Mouse (Mus musculus) cerebellum, postnatal 36 days (tissue): ENCODE results near the gene Enpp6.

ENCODE experiments used
- DNase-seq, 2 experiments: peaks; one replicate each; pipeline ENCODE4 v3.0.0; 2021 to 2022; ENCODE audit warnings: mixed read lengths in 2 of 2

Gene Enpp6

GRCm38 (mm10) chr8:47072001-47072400, 85.3 kb downstream of the Enpp6 start:
- DNase-seq, result no peak

DNA sequence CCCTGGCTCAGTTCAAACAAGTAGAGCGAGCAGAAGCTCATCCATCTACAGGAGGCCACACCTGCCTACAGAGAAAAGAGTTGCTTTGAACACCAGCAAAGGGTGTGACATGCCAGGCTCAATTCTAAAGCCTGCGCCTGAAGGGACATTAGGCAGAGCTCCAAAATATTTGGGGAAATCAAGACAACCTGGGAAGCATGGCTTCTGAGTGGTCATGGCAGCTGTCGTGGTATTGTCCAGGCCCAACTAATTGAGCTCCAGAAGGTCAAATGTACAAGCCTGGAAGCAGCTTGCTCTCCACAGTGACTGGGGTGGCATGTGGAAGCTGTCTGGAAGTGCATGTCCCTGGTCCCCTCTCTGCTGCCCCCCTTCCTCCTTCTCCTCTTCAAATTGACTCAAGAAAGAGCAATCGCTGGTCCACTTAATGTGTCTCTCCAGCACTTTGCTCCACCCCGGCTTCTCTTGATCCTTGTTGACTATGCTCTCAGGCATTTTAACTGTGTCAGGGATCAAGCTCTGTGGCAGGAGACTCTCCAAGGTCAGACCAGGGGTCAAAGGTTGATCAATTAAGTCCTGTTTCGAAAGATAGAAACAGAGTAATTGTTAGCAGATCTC, 89.4 kb downstream of the Enpp6 start:
- DNase-seq, result no peak

DNA sequence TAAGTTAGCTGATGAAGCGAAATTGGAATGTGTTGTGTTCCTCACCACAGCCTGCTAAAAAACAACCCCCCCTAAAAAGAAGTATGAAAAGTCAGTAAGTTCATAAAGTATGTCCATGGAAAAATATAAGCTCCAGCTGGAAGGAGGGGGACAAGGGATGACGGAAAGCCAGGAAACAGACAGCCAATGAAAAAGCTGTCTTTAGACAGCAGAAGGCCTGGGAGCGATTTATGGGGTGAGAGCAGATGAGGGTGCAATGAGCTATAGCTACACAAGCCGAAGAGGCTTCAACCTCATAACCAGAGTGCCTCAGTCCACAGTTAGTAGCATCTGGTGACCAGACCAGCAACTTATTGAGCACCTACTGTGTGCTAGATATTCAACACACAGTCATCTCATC, 93.3 kb downstream of the Enpp6 start:
- DNase-seq, result no peak

GRCm38 (mm10) chr8:47082201-47083027, 95.7 kb downstream of the Enpp6 start:
- DNase-seq, result no peak

DNA sequence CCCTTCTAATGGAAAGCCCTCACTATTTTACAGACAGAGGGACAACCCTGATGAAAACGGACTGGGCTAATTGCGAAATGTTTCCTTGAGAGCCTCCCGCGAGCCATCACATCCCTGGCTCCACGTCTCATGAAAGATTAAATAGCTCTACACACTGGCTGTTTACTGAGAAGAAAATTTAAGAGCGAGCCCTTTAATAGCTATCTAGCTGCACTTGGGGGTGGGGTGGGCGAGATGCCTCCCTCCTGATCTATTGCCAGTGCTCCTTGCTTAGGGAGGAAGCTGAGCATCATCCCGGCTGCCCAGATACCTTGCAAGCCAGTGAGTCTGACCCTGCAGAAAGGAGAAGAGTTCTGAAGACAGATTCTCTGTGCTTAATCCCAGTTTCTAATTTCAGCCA, 103.3 kb downstream of the Enpp6 start:
- no peak for DNase-seq

GRCm38 (mm10) chr8:47105617-47106016, 118.9 kb downstream of the Enpp6 start:
- no peak for DNase-seq

DNA sequence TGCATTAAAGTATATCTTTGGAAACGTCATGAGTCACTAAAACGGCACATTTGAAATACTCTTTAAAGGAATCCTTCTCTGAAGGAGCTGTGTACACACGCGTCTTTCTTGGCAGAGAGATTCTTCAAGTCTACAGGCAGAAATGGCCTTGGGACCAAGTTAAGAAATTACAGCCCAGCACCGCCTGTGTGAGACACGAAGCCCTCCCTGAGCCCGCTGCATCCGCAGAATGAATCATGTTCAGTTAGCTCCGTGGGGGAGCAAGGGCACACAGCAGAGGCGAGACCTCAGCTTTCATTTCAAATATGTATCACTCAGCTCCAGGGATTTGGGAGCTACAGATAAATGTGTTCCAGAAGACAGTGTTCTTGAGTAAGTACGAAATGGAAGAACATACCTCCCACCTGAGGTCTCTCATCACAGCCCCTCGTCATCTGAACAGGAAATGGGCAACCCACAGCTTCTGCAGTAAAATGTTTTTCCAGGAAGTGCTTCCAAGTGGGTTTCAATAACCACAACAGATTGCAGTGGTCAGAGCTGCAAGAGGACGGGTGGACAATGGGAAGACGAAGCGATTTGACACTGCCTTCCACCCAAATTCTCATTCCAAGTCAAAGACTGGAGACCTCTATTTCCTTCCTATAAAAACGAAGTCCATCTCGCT, 127.6 kb downstream of the Enpp6 start:
- no peak for DNase-seq

- no peak for DNase-seq
Observed at GRCm38 (mm10) chr8:47117336-47117735, 130.6 kb downstream of the Enpp6 start.

- DNase-seq, result no peak
Observed at GRCm38 (mm10) chr8:47119895-47120294, 133.2 kb downstream of the Enpp6 start.

DNA sequence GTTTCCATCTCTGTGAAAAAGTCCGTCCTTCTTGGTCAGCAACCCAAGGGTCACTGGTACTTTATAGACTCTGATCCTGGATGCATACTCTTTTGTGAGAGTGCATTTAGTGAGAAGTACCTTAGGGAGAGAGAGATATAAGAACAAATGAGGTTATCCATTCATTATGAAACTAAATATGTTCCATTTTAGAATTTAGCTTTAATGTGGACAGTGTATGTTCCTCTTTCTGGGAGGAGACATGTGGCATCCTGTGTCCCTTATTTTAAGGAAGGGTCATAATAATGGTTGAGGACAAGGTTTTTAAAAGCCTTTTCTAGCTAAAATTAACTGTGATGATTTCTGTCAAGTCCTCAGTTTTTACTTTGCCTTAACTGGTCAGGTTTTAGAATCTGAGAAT, 142.2 kb downstream of the Enpp6 start:
- DNase-seq, result no peak

GRCm38 (mm10) chr8:47133381-47133780, 146.7 kb downstream of the Enpp6 start:
- DNase-seq, result no peak

- no peak for DNase-seq
Observed at GRCm38 (mm10) chr8:47134736-47135135, 148.0 kb downstream of the Enpp6 start.

DNA sequence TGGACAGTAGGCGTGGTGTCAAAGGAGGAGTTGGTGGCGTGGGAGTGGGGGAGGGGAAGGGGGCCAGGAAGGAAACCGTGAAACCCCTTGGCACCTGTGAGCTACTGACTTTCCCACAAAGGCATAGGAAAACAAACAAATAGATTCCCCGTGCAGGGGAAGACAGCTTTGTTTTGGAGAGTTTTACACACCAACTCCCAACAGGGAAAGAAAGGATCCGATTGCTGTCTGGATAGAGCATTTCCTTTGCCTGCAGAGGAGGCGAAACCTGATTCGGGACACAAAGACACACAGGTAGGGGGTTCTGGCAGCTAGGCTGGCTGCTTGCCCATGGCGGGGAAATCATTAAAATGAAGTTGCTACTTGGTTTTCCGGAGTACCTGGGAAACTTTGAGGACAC, 148.9 kb downstream of the Enpp6 start:
- DNase-seq, result no peak

DNA sequence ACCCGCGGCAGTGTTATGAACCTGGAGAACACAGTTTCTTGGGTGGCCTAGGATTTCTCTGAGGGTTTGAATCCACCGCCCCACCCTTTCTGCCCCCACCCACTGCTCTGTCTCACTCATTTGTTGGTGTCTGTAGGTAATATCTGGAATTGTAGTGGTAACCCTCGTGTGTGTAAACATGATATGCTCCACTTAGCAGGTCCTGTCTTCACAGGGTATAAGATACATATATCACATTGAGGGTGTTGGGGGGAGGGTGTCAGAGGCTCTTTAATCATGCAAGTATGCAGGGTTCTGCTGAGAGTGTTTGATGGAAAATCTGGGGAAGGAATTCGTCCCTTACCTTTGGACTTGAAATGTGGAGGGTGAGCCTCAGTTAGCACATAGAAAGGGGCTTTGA, 149.4 kb downstream of the Enpp6 start:
- no peak for DNase-seq

DNA sequence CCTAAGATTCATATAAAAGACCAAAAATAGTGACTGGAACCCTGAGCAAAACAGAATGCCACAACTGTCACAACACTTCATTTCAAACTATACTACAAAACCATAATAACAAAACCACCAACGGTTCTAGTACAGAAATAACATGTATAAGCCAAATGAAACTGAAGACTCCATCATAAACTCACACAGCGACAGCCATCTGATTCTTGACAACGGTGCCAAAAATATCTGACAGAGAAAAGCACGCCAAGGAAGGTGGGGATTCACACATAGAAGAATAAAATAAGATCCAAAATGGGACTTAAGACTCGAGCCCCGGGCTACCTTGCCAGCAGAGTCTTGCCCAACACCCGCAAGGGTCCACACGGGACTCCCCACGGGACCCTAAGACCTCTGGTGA, 158.6 kb downstream of the Enpp6 start:
- DNase-seq, result no peak
